Mouse (Mus musculus) right cerebral cortex, postnatal 10 days (tissue): ENCODE measurements at regions not wholly inside any gene's neighbourhood (a gene's known extent, or its start where the extent isn't known, plus 50 kb on each side); places are given as distances from the start of the nearest gene placed in this dataset.

Experiments used
- DNase-seq, 2 experiments: peaks; one replicate each; pipeline ENCODE4 v3.0.0; 2021; ENCODE audit warnings: low spot score in 2 of 2

- no peak for DNase-seq
Measured at GRCm38 (mm10) chr13:101505054-101505453, 263.0 kb downstream of the Pik3r1 start.

GRCm38 (mm10) chr13:101504241-101504640 is 263.8 kb downstream of the Pik3r1 start:
- DNase-seq, result no peak

- no peak for DNase-seq
Measured at GRCm38 (mm10) chr13:101501845-101502284, 266.2 kb downstream of the Pik3r1 start.

- no peak for DNase-seq
Measured at GRCm38 (mm10) chr13:101501061-101501460, 267.0 kb downstream of the Pik3r1 start.

GRCm38 (mm10) chr13:101491835-101492234 is 276.2 kb downstream of the Pik3r1 start:
- DNase-seq, result no peak

- peak; percentile 64 to 82 for DNase-seq
Measured at GRCm38 (mm10) chr13:101490961-101491360, 277.1 kb downstream of the Pik3r1 start.

GRCm38 (mm10) chr13:101487621-101488020 is 280.4 kb downstream of the Pik3r1 start:
- peak; percentile 56 to 75 for DNase-seq

GRCm38 (mm10) chr13:101485823-101486222 is 282.2 kb downstream of the Pik3r1 start:
- DNase-seq, result no peak

GRCm38 (mm10) chr13:101483816-101484215 is 284.2 kb downstream of the Pik3r1 start:
- DNase-seq, result no peak

GRCm38 (mm10) chr13:101481551-101482184 is 286.3 kb downstream of the Pik3r1 start:
- DNase-seq, result peak in 1 of 2 experiments; percentile 44

- no peak for DNase-seq
Measured at GRCm38 (mm10) chr13:101479297-101479652, 288.7 kb downstream of the Pik3r1 start.

- no peak for DNase-seq
Measured at GRCm38 (mm10) chr13:101478608-101479296, 289.3 kb downstream of the Pik3r1 start.

- no peak for DNase-seq
Measured at GRCm38 (mm10) chr13:101473349-101473748, 294.7 kb downstream of the Pik3r1 start.

- peak; percentile 77 to 81 for DNase-seq
Measured at GRCm38 (mm10) chr13:101470560-101471247, 297.3 kb downstream of the Pik3r1 start.

- DNase-seq, result no peak
Measured at GRCm38 (mm10) chr13:101465748-101466127, 302.3 kb downstream of the Pik3r1 start.

- no peak for DNase-seq
Measured at GRCm38 (mm10) chr13:101464928-101465747, 302.9 kb downstream of the Pik3r1 start.

GRCm38 (mm10) chr13:101456926-101457325 is 311.1 kb downstream of the Pik3r1 start:
- DNase-seq, result no peak

GRCm38 (mm10) chr13:101454276-101454675 is 313.7 kb downstream of the Pik3r1 start:
- DNase-seq, result no peak

- peak; percentile 39 to 69 for DNase-seq
Measured at GRCm38 (mm10) chr13:101450501-101450900, 317.5 kb downstream of the Pik3r1 start.

GRCm38 (mm10) chr13:101439517-101439916 is 328.5 kb downstream of the Pik3r1 start:
- no peak for DNase-seq

GRCm38 (mm10) chr13:101439041-101439440 is 329.0 kb downstream of the Pik3r1 start:
- DNase-seq, result no peak

GRCm38 (mm10) chr13:101433162-101433561 is 334.9 kb downstream of the Pik3r1 start:
- no peak for DNase-seq
